Mouse (Mus musculus): ENCODE measurements at regions not wholly inside any gene's neighbourhood (a gene's known extent, or its start where the extent isn't known, plus 50 kb on each side); places are given as distances from the start of the nearest gene placed in this dataset.
A peak's percentile ranks its signal among the peaks of the same experiment; 100 is the strongest.

GRCm38 (mm10) chr15:27321915-27322665 is 144.4 kb upstream of the Ank start:
- no peaks in the 10 kb centered on the region for H3K9me3 ChIP-seq (ENCODE audit: control insufficient read depth, insufficient read depth, low read depth, low read length)
- TF ChIP-seq CHD2 (IDR thresholded peaks at IDR 0.05; ENCODE audit: low read depth, low read length) (no peak), ZNF384 (IDR thresholded peaks at IDR 0.05; ENCODE audit: low read depth, low read length) (no peak), MAFK (IDR thresholded peaks at IDR 0.05; ENCODE audit: insufficient read depth, low read depth, low read length) (no peak), ZC3H11A (IDR thresholded peaks at IDR 0.05; ENCODE audit: borderline replicate concordance, low read depth, low read length) (no peak)
- H3K4me3 ChIP-seq (ENCODE audit: insufficient read depth in 1 of 2, low read depth in 1 of 2, low read length in 2 of 2, poor library complexity in 1 of 2, severe bottlenecking in 1 of 2) = no peak overlapping the region
- H3K36me3 ChIP-seq (ENCODE audit: control insufficient read depth, insufficient read depth, low read length, poor library complexity, severe bottlenecking) = no peaks in the 10 kb centered on the region
- no peak overlapping the region for H3K9ac ChIP-seq (ENCODE audit: insufficient read depth, low read depth, low read length, poor library complexity, severe bottlenecking)
- no peak overlapping the region for H3K27ac ChIP-seq (ENCODE audit: insufficient read depth, low read depth, low read length, poor library complexity, severe bottlenecking)
- no peak for DNase-seq (ENCODE audit: low read depth, low spot score)
- in situ Hi-C loops (cut with MboI; ENCODE audit: low sequenced_read_pairs in 2 of 2, unreplicated experiment in 2 of 2) = loop anchor here (25.0 kb wide), 1 partner anchor 265 kb away; no protein-coding TSS in a partner anchor
- 0 out of 4 replicates have a peak, but pooled peaks cover 0 to 2% of the 10 kb centered on the region in 2 experiments for H3K4me1 ChIP-seq (ENCODE audit: control insufficient read depth in 2 of 2, insufficient read depth in 2 of 2, low read length in 2 of 2, poor library complexity in 1 of 2)

- no peaks in the 10 kb centered on the region for H3K9me3 ChIP-seq (ENCODE audit: control insufficient read depth, insufficient read depth, low read depth, low read length)
- no peak overlapping the region for H3K27ac ChIP-seq (ENCODE audit: insufficient read depth, low read depth, low read length, poor library complexity, severe bottlenecking)
- H3K36me3 ChIP-seq (ENCODE audit: control insufficient read depth, insufficient read depth, low read length, poor library complexity, severe bottlenecking) = no peaks in the 10 kb centered on the region
- 0 out of 4 replicates have a peak, but pooled peaks cover 0 to 2% of the 10 kb centered on the region in 2 experiments for H3K4me1 ChIP-seq (ENCODE audit: control insufficient read depth in 2 of 2, insufficient read depth in 2 of 2, low read length in 2 of 2, poor library complexity in 1 of 2)
- peak; percentile 54 for DNase-seq (ENCODE audit: low read depth, low spot score)
- in situ Hi-C loops (cut with MboI; ENCODE audit: low sequenced_read_pairs in 2 of 2, unreplicated experiment in 2 of 2) = no loop called here
- TF ChIP-seq MAFK (IDR thresholded peaks at IDR 0.05; ENCODE audit: insufficient read depth, low read depth, low read length) = peak; percentile 32; the same call in 1 of the 2 replicates
- TF ChIP-seq ZNF384 (IDR thresholded peaks at IDR 0.05; ENCODE audit: low read depth, low read length) = no peak
- no peak for TF ChIP-seq CHD2 (IDR thresholded peaks at IDR 0.05; ENCODE audit: low read depth, low read length)
- no peak for TF ChIP-seq HCFC1 (IDR thresholded peaks at IDR 0.05; ENCODE audit: borderline replicate concordance, insufficient read depth, low read length)
- TF ChIP-seq ZC3H11A (IDR thresholded peaks at IDR 0.05; ENCODE audit: borderline replicate concordance, low read depth, low read length) = peak; percentile 80
- no peak overlapping the region for H3K9ac ChIP-seq (ENCODE audit: insufficient read depth, low read depth, low read length, poor library complexity, severe bottlenecking)
- H3K4me3 ChIP-seq (ENCODE audit: insufficient read depth in 1 of 2, low read depth in 1 of 2, low read length in 2 of 2, poor library complexity in 1 of 2, severe bottlenecking in 1 of 2) = no peak overlapping the region
Observed at GRCm38 (mm10) chr15:27325847-27326548, 140.5 kb upstream of the Ank start.

- Histone ChIP-seq H3K4me1 (ENCODE audit: control insufficient read depth in 2 of 2, insufficient read depth in 2 of 2, low read length in 2 of 2, poor library complexity in 1 of 2) (0 out of 4 replicates have a peak, but pooled peaks cover 0 to 2% of the 10 kb centered on the region in 2 experiments), H3K27ac (ENCODE audit: insufficient read depth, low read depth, low read length, poor library complexity, severe bottlenecking) (no peak overlapping the region), H3K9ac (ENCODE audit: insufficient read depth, low read depth, low read length, poor library complexity, severe bottlenecking) (no peak overlapping the region), H3K9me3 (ENCODE audit: control insufficient read depth, insufficient read depth, low read depth, low read length) (no peaks in the 10 kb centered on the region), H3K4me3 (ENCODE audit: insufficient read depth in 1 of 2, low read depth in 1 of 2, low read length in 2 of 2, poor library complexity in 1 of 2, severe bottlenecking in 1 of 2) (no peak overlapping the region), H3K36me3 (ENCODE audit: control insufficient read depth, insufficient read depth, low read length, poor library complexity, severe bottlenecking) (no peaks in the 10 kb centered on the region)
- in situ Hi-C loops (cut with MboI; ENCODE audit: low sequenced_read_pairs in 2 of 2, unreplicated experiment in 2 of 2) = no loop called here
- DNase-seq (ENCODE audit: low read depth, low spot score) = no peak
- no peak for TF ChIP-seq MAFK (IDR thresholded peaks at IDR 0.05; ENCODE audit: insufficient read depth, low read depth, low read length)
Observed at GRCm38 (mm10) chr15:27326549-27326876, 140.0 kb upstream of the Ank start.

- Histone ChIP-seq H3K4me3 (ENCODE audit: insufficient read depth in 1 of 2, low read depth in 1 of 2, low read length in 2 of 2, poor library complexity in 1 of 2, severe bottlenecking in 1 of 2) (no peak overlapping the region), H3K27ac (ENCODE audit: insufficient read depth, low read depth, low read length, poor library complexity, severe bottlenecking) (no peak overlapping the region), H3K4me1 (ENCODE audit: control insufficient read depth in 2 of 2, insufficient read depth in 2 of 2, low read length in 2 of 2, poor library complexity in 1 of 2) (0 out of 4 replicates have a peak, but pooled peaks cover 0 to 2% of the 10 kb centered on the region in 2 experiments), H3K36me3 (ENCODE audit: control insufficient read depth, insufficient read depth, low read length, poor library complexity, severe bottlenecking) (no peaks in the 10 kb centered on the region), H3K9ac (ENCODE audit: insufficient read depth, low read depth, low read length, poor library complexity, severe bottlenecking) (no peak overlapping the region), H3K9me3 (ENCODE audit: control insufficient read depth, insufficient read depth, low read depth, low read length) (no peaks in the 10 kb centered on the region)
- DNase-seq (ENCODE audit: low read depth, low spot score) = no peak
- TF ChIP-seq CHD2 (IDR thresholded peaks at IDR 0.05; ENCODE audit: low read depth, low read length) (no peak), ZNF384 (IDR thresholded peaks at IDR 0.05; ENCODE audit: low read depth, low read length) (no peak), HCFC1 (IDR thresholded peaks at IDR 0.05; ENCODE audit: borderline replicate concordance, insufficient read depth, low read length) (no peak), ZC3H11A (IDR thresholded peaks at IDR 0.05; ENCODE audit: borderline replicate concordance, low read depth, low read length) (no peak), MAFK (IDR thresholded peaks at IDR 0.05; ENCODE audit: insufficient read depth, low read depth, low read length) (no peak)
- in situ Hi-C loops (cut with MboI; ENCODE audit: low sequenced_read_pairs in 2 of 2, unreplicated experiment in 2 of 2) = no loop called here
Observed at GRCm38 (mm10) chr15:27327744-27328143, 138.7 kb upstream of the Ank start.
